Mouse (Mus musculus): ENCODE data around the gene Jam2.

Jam2 gene

GRCm38 (mm10) chr16:84774761-84775231, 873 bp downstream of the Jam2 start:
- ChIA-PET CTCF (no interaction called here), POLR2A (interaction anchor here (0.6 to 16.2 kb wide), 26 partner anchors 8 to 77 kb away, joined by 3 to 369 read pairs (median 4); partner anchors contain the start of genes Atp5j (in 2 of the 4), Gabpa (in 2 of the 4) and Mrpl39 (in 2 of the 4))

- CTCF ChIA-PET, result no interaction called here
- POLR2A ChIA-PET, result interaction anchor here (0.7 to 16.2 kb wide), 25 partner anchors 7 to 64 kb away, joined by 3 to 369 read pairs (median 5); partner anchors contain the start of genes Atp5j (in 2 of the 4), Gabpa (in 2 of the 4) and Mrpl39 (in 2 of the 4)
Observed at GRCm38 (mm10) chr16:84775356-84775755, 1.4 kb downstream of the Jam2 start.

- ChIA-PET POLR2A (interaction anchor here (0.5 to 16.2 kb wide), 24 partner anchors 3 to 67 kb away, joined by 3 to 369 read pairs (median 9); partner anchors contain the start of genes Mrpl39 (in 3 of the 4), Atp5j (in 2 of the 4), Gabpa (in 2 of the 4) and Jam2 (in 1 of the 4)), CTCF (no interaction called here)
Observed at GRCm38 (mm10) chr16:84776089-84776784, 2.3 kb downstream of the Jam2 start.

- CTCF ChIA-PET, result interaction anchor here in 3 of 4 experiments (0.6 to 1.7 kb wide), 5 partner anchors 10 to 43 kb away, joined by 3 to 6 read pairs (median 4); partner anchors contain the start of gene Mrpl39 (in 2 of the 3)
- POLR2A ChIA-PET, result interaction anchor here (0.6 to 16.2 kb wide), 62 partner anchors 4 to 616 kb away, joined by 3 to 369 read pairs (median 6); partner anchors contain the start of genes Gabpa (in 4 of the 4), Mrpl39 (in 4 of the 4), Atp5j (in 3 of the 4) and App (in 1 of the 4)
Observed at GRCm38 (mm10) chr16:84778431-84778830, 4.5 kb downstream of the Jam2 start.

GRCm38 (mm10) chr16:84778861-84779630, 5.1 kb downstream of the Jam2 start:
- CTCF ChIA-PET, result interaction anchor here (0.8 to 1.7 kb wide), 5 partner anchors 11 to 44 kb away, joined by 3 to 5 read pairs (median 3); partner anchors contain the start of gene Mrpl39 (in 3 of the 4)

GRCm38 (mm10) chr16:84779718-84780117, 5.8 kb downstream of the Jam2 start:
- ChIA-PET POLR2A (interaction anchor here (0.6 to 16.2 kb wide), 53 partner anchors 3 to 394 kb away, joined by 3 to 369 read pairs (median 8); partner anchors contain the start of genes Gabpa (in 4 of the 4), Mrpl39 (in 4 of the 4), Atp5j (in 3 of the 4) and App (in 1 of the 4)), CTCF (interaction anchor here in 3 of 4 experiments (1.0 to 1.7 kb wide), 3 partner anchors 44 kb away, joined by 3 to 5 read pairs (median 4); partner anchors contain the start of gene Mrpl39 (in 3 of the 3))

More at GRCm38 (mm10) chr16:84778861-84779630, 5.1 kb downstream of the Jam2 start:
- POLR2A ChIA-PET, result interaction anchor here (0.5 to 16.2 kb wide), 73 partner anchors 4 to 1319 kb away, joined by 3 to 369 read pairs (median 5); partner anchors contain the start of genes Gabpa (in 4 of the 4), Mrpl39 (in 4 of the 4), Atp5j (in 3 of the 4) and App (in 1 of the 4)

- ChIA-PET POLR2A (interaction anchor here (0.7 to 16.2 kb wide), 20 partner anchors 9 to 125 kb away, joined by 3 to 369 read pairs (median 4); partner anchors contain the start of genes Jam2 (in 3 of the 4) and Mrpl39 (in 2 of the 4)), CTCF (interaction anchor here in 2 of 4 experiments (0.6 to 0.7 kb wide), 2 partner anchors 12 to 199 kb away, joined by 3 read pairs; no protein-coding TSS in a partner anchor)
Observed at GRCm38 (mm10) chr16:84783279-84783678, 9.4 kb downstream of the Jam2 start.

- POLR2A ChIA-PET, result interaction anchor here (0.6 to 16.2 kb wide), 20 partner anchors 9 to 50 kb away, joined by 3 to 369 read pairs (median 4); partner anchors contain the start of genes Jam2 (in 3 of the 4), Mrpl39 (in 2 of the 4), Atp5j (in 1 of the 4) and Gabpa (in 1 of the 4)
- CTCF ChIA-PET, result no interaction called here
Observed at GRCm38 (mm10) chr16:84784966-84785365, 11.0 kb downstream of the Jam2 start.

GRCm38 (mm10) chr16:84790595-84791165, 16.8 kb downstream of the Jam2 start:
- CTCF ChIA-PET, result no interaction called here
- POLR2A ChIA-PET, result interaction anchor here in 3 of 4 experiments (0.8 to 11.7 kb wide), 7 partner anchors 9 to 128 kb away, joined by 3 to 195 read pairs (median 4); partner anchors contain the start of gene Jam2 (in 2 of the 3)

- ChIA-PET CTCF (no interaction called here), POLR2A (interaction anchor here in 3 of 4 experiments (0.6 to 11.7 kb wide), 18 partner anchors 10 to 89 kb away, joined by 3 to 195 read pairs (median 4); partner anchors contain the start of genes Jam2 (in 2 of the 3) and Mrpl39 (in 2 of the 3))
Observed at GRCm38 (mm10) chr16:84793401-84793800, 19.5 kb downstream of the Jam2 start.

- ChIA-PET POLR2A (interaction anchor here in 3 of 4 experiments (0.6 to 11.7 kb wide), 11 partner anchors 9 to 64 kb away, joined by 3 to 195 read pairs (median 4); partner anchors contain the start of gene Jam2 (in 2 of the 3)), CTCF (interaction anchor here in 1 of 4 experiments (0.6 kb wide), 1 partner anchor 29 kb away, joined by 3 read pairs; no protein-coding TSS in a partner anchor)
Observed at GRCm38 (mm10) chr16:84795337-84795736, 21.4 kb downstream of the Jam2 start.

- CTCF ChIA-PET, result interaction anchor here in 1 of 4 experiments (0.5 kb wide), 1 partner anchor 61 kb away, joined by 3 read pairs; the partner anchor contains the start of gene Mrpl39
- POLR2A ChIA-PET, result interaction anchor here in 2 of 4 experiments (1.0 to 11.7 kb wide), 6 partner anchors 14 to 38 kb away, joined by 3 to 195 read pairs (median 7); partner anchors contain the start of genes Jam2 (in 2 of the 2) and Gabpa (in 1 of the 2)
Observed at GRCm38 (mm10) chr16:84796678-84797077, 22.8 kb downstream of the Jam2 start.

GRCm38 (mm10) chr16:84800038-84800437, 26.1 kb downstream of the Jam2 start:
- CTCF ChIA-PET, result interaction anchor here in 2 of 4 experiments (0.6 to 1.0 kb wide), 3 partner anchors 12 to 16 kb away, joined by 3 to 7 read pairs (median 4); no protein-coding TSS in a partner anchor
- POLR2A ChIA-PET, result interaction anchor here (0.6 to 11.7 kb wide), 20 partner anchors 9 to 736 kb away, joined by 3 to 195 read pairs (median 4); partner anchors contain the start of gene Jam2 (in 2 of the 4)

GRCm38 (mm10) chr16:84802217-84802616, 28.3 kb downstream of the Jam2 start:
- POLR2A ChIA-PET, result interaction anchor here in 3 of 4 experiments (0.6 to 7.0 kb wide), 24 partner anchors 9 to 67 kb away, joined by 3 to 39 read pairs (median 4); partner anchors contain the start of genes Mrpl39 (in 2 of the 3) and Jam2 (in 1 of the 3)
- CTCF ChIA-PET, result interaction anchor here in 2 of 4 experiments (0.5 to 0.6 kb wide), 2 partner anchors 73 to 200 kb away, joined by 3 to 4 read pairs; no protein-coding TSS in a partner anchor

GRCm38 (mm10) chr16:84804866-84805265, 30.9 kb downstream of the Jam2 start:
- CTCF ChIA-PET, result no interaction called here
- POLR2A ChIA-PET, result interaction anchor here in 3 of 4 experiments (1.0 to 7.0 kb wide), 18 partner anchors 8 to 71 kb away, joined by 3 to 39 read pairs (median 5); partner anchors contain the start of genes Gabpa (in 1 of the 3) and Jam2 (in 1 of the 3)

GRCm38 (mm10) chr16:84806175-84806574, 32.3 kb downstream of the Jam2 start:
- CTCF ChIA-PET, result no interaction called here
- POLR2A ChIA-PET, result interaction anchor here in 2 of 4 experiments (0.8 to 7.0 kb wide), 7 partner anchors 11 to 27 kb away, joined by 3 to 39 read pairs (median 16); no protein-coding TSS in a partner anchor
